Mouse (Mus musculus): Measurements from ENCODE around the gene Lyst. TPM values are rescaled to one million over a fixed set of nuclear protein-coding genes. Genes with fewer than 3 reads are reported as not detected.
A peak's percentile ranks its signal among the peaks of the same experiment; 100 is the strongest.

Lyst gene
- polyA plus RNA-seq, 1 experiment from 2014 or later = 4.7 TPM

GRCm38 (mm10) chr13:13775778-13776494 is 185.7 kb downstream of the Lyst start:
- H3K27ac ChIP-seq (replicated peaks) = no peak overlapping the region; the same call in 1 of the 2 replicates
- no peaks in the 10 kb centered on the region for H3K9me3 ChIP-seq (replicated peaks)
- H3K36me3 ChIP-seq = peaks cover 8% of the 10 kb centered on the region
- no peak overlapping the region for H3K4me3 ChIP-seq (replicated peaks)
- H3K9ac ChIP-seq (replicated peaks) = no peak overlapping the region
- ATAC-seq (ENCODE audit: low FRiP score) = peak; percentile 37
- H3K4me1 ChIP-seq = 0 out of 2 replicates have a peak, but pooled peaks cover 2% of the 10 kb centered on the region
- no peaks in the 10 kb centered on the region; the same call in 1 of the 2 replicates for H3K27me3 ChIP-seq (replicated peaks)
- no peak overlapping the region for H3K4me2 ChIP-seq

- Histone ChIP-seq H3K4me2 (no peak overlapping the region), H3K9me3 (replicated peaks) (no peaks in the 10 kb centered on the region), H3K4me3 (replicated peaks) (no peak overlapping the region), H3K27ac (replicated peaks) (no peak overlapping the region), H3K27me3 (replicated peaks) (peaks cover 2% of the 10 kb centered on the region), H3K4me1 (0 out of 2 replicates have a peak, but pooled peaks cover 2% of the 10 kb centered on the region), H3K36me3 (peaks cover 8% of the 10 kb centered on the region), H3K9ac (replicated peaks) (no peak overlapping the region)
- no peak for ATAC-seq (ENCODE audit: low FRiP score)
- WGBS = 92% methylated on average over 11 of the region's 11 CpGs
These were observed 186.9 kb downstream of the Lyst start for GRCm38 (mm10) chr13:13777052-13777451.

DNA sequence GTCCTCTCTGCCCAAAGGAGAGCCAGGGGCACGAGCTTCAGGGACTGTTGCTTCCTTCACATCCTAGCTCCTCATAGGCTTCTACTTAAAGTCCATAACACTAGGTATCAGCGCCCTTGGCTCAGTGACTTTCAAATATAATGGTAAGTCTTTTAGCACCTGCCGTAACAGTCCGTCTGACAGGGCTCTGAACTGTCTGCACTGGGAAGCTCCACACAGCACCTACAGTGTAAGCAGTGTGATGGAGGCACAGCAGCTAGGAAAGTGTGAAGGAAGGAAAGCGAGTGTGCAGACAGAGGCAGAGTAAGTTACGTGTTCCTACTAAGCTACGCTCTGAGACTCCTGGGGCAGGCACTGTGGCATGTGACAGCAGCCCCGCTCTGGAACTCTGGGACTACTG is 187.5 kb downstream of the Lyst start:
- Histone ChIP-seq H3K27me3 (replicated peaks) (peaks cover 5% of the 10 kb centered on the region), H3K4me1 (0 out of 2 replicates have a peak, but pooled peaks cover 2% of the 10 kb centered on the region), H3K9me3 (replicated peaks) (no peaks in the 10 kb centered on the region), H3K4me2 (no peak overlapping the region), H3K27ac (replicated peaks) (no peak overlapping the region), H3K4me3 (replicated peaks) (no peak overlapping the region), H3K9ac (replicated peaks) (no peak overlapping the region), H3K36me3 (peaks cover 8% of the 10 kb centered on the region)
- WGBS = 86% methylated on average over 8 of the region's 8 CpGs
- no peak for ATAC-seq (ENCODE audit: low FRiP score)

DNA sequence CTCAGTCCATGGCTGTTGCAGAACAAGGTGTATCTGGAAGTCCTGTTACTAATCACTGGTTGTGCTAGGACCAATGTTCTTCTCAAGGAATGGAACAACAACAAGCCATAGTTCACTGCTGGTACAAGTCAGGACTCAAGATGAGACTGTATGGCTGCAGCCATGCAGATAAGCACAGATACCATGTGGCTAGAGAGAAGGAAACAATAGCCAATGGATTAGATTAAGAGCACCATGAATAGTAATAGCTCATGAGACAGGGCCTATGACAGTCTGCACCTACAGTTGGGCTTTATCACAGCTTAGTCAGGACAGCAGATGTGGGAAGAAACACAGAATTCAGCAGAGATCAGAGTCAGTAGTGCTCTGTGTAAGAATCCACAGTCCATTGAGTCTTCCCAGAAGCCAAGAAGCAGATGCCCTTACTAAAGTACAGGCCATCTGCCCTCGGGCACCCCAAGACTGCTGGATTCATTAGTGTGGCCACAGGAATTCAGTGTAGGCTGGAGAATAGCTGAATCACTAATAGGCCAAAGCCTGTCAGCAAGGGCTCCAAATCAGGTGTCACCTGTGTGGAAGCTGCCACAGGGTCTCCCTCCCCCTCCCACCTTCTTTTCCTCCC is 188.8 kb downstream of the Lyst start:
- no peak overlapping the region for H3K4me3 ChIP-seq (replicated peaks)
- H3K4me2 ChIP-seq = no peak overlapping the region
- H3K27ac ChIP-seq (replicated peaks) = no peak overlapping the region
- H3K27me3 ChIP-seq (replicated peaks) = peaks cover 11% of the 10 kb centered on the region
- peaks cover 14% of the 10 kb centered on the region for H3K4me1 ChIP-seq
- peaks cover 8% of the 10 kb centered on the region for H3K36me3 ChIP-seq
- no peak overlapping the region for H3K9ac ChIP-seq (replicated peaks)
- no peak for ATAC-seq (ENCODE audit: low FRiP score)
- WGBS = 86% methylated on average over 1 of the region's 1 CpGs
- H3K9me3 ChIP-seq (replicated peaks) = no peaks in the 10 kb centered on the region

DNA sequence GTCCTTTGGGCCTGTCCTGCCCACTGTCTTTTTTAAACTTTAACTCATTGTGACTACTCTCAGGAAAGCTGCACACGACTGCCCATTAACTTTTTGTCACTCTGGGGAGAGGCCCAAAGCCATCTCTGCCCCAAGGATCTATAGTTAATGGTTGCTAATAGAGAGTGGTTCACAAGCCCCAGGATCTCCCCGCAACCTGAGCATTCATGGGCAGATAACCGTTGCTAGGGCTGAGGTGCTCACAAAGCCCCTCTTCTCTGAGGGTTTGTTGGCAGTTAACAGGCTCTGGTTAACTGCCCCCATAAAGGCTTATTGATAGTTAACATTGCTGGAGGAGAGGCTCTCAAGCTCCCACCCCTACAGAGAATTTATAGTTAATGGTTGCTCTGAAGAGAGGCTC is 190.1 kb downstream of the Lyst start:
- Histone ChIP-seq H3K9ac (replicated peaks) (no peak overlapping the region), H3K27me3 (replicated peaks) (peaks cover 14% of the 10 kb centered on the region), H3K4me1 (peaks cover 27% of the 10 kb centered on the region), H3K9me3 (replicated peaks) (no peaks in the 10 kb centered on the region), H3K4me3 (replicated peaks) (no peak overlapping the region), H3K4me2 (no peak overlapping the region), H3K36me3 (peaks cover 8% of the 10 kb centered on the region), H3K27ac (replicated peaks) (no peak overlapping the region)
- ATAC-seq (ENCODE audit: low FRiP score) = no peak
- 18% methylated on average over 3 of the region's 3 CpGs for WGBS

DNA sequence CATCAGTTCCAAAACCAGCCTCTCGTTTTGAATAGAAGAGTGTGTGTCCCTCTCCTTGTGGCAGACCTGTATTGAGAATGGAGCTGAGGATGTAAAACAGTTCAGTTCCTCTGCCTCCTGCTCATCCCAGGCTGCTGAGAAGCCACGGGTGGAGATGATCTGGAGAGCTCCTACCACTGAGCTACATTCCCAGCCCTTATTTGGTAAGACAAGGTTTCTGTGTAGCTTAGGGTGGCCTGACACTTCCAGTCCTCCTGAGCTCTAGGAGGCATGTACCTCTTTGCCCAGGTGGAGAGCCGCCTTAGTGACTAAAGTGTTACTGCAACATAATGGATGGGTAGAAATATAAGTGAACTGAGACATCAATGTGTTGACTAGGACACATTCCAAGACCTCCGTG is 190.8 kb downstream of the Lyst start:
- 62% methylated on average over 4 of the region's 4 CpGs for WGBS
- ATAC-seq (ENCODE audit: low FRiP score) = no peak

GRCm38 (mm10) chr13:13783296-13783695 is 193.1 kb downstream of the Lyst start:
- ATAC-seq (ENCODE audit: low FRiP score) = no peak
- peaks cover 34% of the 10 kb centered on the region for H3K4me1 ChIP-seq
- H3K9ac ChIP-seq (replicated peaks) = peak overlapping the region; percentile 67; the same call in 1 of the 2 replicates
- no peaks in the 10 kb centered on the region for H3K9me3 ChIP-seq (replicated peaks)
- peaks cover 23% of the 10 kb centered on the region for H3K27me3 ChIP-seq (replicated peaks)
- H3K4me3 ChIP-seq (replicated peaks) = peak overlapping the region; percentile 71
- H3K27ac ChIP-seq (replicated peaks) = peak overlapping the region; percentile 70; the same call in 1 of the 2 replicates
- H3K36me3 ChIP-seq = no peaks in the 10 kb centered on the region
- 31% methylated on average over 7 of the region's 7 CpGs for WGBS
- peak overlapping the region; percentile 87 for H3K4me2 ChIP-seq

More for the DNA sequence above, 190.8 kb downstream of the Lyst start:
- H3K9ac ChIP-seq (replicated peaks) = no peak overlapping the region
- H3K27ac ChIP-seq (replicated peaks) = no peak overlapping the region
- no peaks in the 10 kb centered on the region for H3K9me3 ChIP-seq (replicated peaks)
- peaks cover 19% of the 10 kb centered on the region for H3K27me3 ChIP-seq (replicated peaks)
- peaks cover 8% of the 10 kb centered on the region for H3K36me3 ChIP-seq
- no peak overlapping the region for H3K4me3 ChIP-seq (replicated peaks)
- H3K4me1 ChIP-seq = peaks cover 34% of the 10 kb centered on the region
- H3K4me2 ChIP-seq = no peak overlapping the region

DNA sequence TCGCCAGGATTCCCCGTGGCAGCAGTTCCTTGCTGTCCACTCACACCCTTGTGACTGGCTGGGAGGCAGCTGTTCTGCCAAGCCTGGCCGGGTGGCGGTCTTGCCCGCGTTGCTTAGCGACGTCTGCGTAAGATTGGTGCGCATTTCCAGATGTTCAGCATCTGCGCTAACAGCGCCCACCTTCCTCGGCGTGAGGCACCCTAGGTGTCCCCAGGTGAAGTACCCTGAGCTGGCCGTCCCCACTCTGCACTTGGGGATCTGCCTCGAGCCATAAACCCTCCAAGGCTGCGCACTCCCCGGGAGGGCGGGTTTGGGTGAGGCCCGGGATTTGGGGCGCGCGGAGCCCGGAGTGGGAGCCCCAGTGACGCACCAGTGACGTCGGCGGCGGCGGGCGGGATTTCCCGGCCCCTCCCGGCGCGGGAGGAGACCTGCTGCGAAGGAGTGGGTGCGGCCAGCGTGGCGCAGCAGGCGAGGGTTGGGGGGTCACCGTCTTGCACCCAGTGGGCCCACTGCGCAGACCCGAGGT is 193.8 kb downstream of the Lyst start, which contains the start of gene Gng4:
Gene Gng4, plus strand, starts transcription at position 166 of the 526 bp plus-strand sequence.
- 0% methylated on average over 43 of the region's 43 CpGs for WGBS
- Histone ChIP-seq H3K4me3 (replicated peaks) (peak within 1 kb of the TSS; percentile 71), H3K9ac (replicated peaks) (peak within 1 kb of the TSS; percentile 67), H3K27me3 (replicated peaks) (peaks cover 23% of the 10 kb centered on the region), H3K9me3 (replicated peaks) (no peaks in the 10 kb centered on the region), H3K4me1 (peaks cover 34% of the 10 kb centered on the region), H3K36me3 (no peaks in the 10 kb centered on the region), H3K27ac (replicated peaks) (peak within 1 kb of the TSS; percentile 70), H3K4me2 (peak within 1 kb of the TSS; percentile 87)
- ATAC-seq (ENCODE audit: low FRiP score) = peak; percentile 86

DNA sequence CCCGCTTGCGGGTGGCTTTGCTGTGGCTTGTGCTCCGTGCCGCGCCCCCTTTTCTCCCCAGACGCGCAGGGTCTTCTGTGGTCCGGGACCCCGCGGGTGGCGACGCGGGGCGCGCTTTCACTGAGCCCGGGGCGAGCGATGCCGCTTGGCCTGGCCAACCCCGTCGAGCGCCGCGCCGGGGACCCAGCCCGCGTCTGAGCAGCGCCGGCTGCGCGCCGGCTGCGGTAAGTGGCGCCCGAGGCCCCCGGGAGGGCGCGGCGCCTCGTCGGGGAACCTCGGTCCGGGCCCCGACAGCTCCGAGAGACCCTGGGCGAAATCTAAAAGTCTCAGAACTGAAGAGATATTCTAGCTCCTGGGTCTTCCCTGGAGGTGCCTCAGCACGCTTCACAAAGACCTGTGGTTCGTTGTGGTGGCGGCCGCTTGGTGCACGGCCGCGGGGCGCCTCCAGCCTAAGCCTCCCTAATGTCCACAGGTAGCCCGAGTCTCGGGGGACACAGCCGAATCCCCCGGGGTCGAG is 194.3 kb downstream of the Lyst start:
- Histone ChIP-seq H3K27ac (replicated peaks) (peak overlapping the region; percentile 70), H3K9me3 (replicated peaks) (no peaks in the 10 kb centered on the region), H3K4me2 (peak overlapping the region; percentile 87), H3K36me3 (no peaks in the 10 kb centered on the region), H3K4me3 (replicated peaks) (peak overlapping the region; percentile 71), H3K27me3 (replicated peaks) (peaks cover 23% of the 10 kb centered on the region), H3K9ac (replicated peaks) (peak overlapping the region; percentile 67), H3K4me1 (peaks cover 34% of the 10 kb centered on the region)
- peak; percentile 72 for ATAC-seq (ENCODE audit: low FRiP score)
- under 1% methylated on average over 51 of the region's 59 CpGs for WGBS

DNA sequence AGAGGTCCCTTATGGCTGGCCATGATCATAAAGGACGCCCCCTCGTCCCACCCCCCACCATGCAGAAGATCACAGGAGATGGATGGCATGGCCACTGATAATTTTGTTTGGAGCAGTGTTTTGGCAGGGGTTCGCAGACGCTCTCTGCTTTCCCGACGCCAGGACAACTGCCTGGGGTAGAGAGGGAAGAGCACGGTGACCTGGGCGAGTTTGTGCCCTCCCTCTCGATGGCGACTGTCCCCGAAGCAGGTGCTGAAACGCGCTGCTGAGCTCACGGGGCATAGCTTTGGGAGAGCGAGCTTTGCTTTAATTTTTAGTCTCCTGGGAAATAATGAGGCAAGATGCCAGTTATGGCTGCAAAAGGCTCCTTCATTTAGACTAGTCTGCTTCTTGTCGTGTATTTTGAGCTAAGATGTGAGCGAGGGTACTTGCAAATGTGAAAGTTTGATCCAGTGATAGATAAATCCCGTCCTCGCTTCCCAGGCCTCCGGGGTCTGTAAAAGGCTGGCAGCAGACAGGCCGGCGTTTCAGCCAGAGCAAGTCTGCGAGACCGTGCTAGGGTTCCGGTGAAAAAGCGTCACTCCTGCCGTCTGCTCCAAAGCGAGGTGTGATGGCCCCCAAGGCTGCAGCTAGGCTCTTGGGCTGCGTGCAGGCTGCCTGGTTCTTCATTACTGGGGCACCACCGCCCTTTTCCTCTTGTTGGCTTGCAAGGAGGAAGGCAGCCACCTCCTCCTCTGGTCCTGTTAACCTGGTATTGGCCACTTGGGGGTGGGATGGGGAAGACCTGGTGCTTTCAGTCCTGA is 195.0 kb downstream of the Lyst start:
- Histone ChIP-seq H3K27me3 (replicated peaks) (peaks cover 23% of the 10 kb centered on the region), H3K27ac (replicated peaks) (peak overlapping the region; percentile 70), H3K9me3 (replicated peaks) (no peaks in the 10 kb centered on the region)

GRCm38 (mm10) chr13:13786971-13787370 is 196.8 kb downstream of the Lyst start:
- H3K4me1 ChIP-seq = peaks cover 34% of the 10 kb centered on the region
- no peak for ATAC-seq (ENCODE audit: low FRiP score)
- 75% methylated on average over 6 of the region's 6 CpGs for WGBS
- H3K27ac ChIP-seq (replicated peaks) = no peak overlapping the region
- H3K4me3 ChIP-seq (replicated peaks) = no peak overlapping the region
- no peaks in the 10 kb centered on the region for H3K9me3 ChIP-seq (replicated peaks)
- no peak overlapping the region for H3K4me2 ChIP-seq
- no peaks in the 10 kb centered on the region for H3K36me3 ChIP-seq
- H3K27me3 ChIP-seq (replicated peaks) = peaks cover 21% of the 10 kb centered on the region; the same call in 1 of the 2 replicates
- H3K9ac ChIP-seq (replicated peaks) = no peak overlapping the region

More for the DNA sequence above, 195.0 kb downstream of the Lyst start:
- H3K36me3 ChIP-seq = no peaks in the 10 kb centered on the region
- peak overlapping the region; percentile 87 for H3K4me2 ChIP-seq
- peaks cover 34% of the 10 kb centered on the region for H3K4me1 ChIP-seq
- peak overlapping the region; percentile 67 for H3K9ac ChIP-seq (replicated peaks)
- H3K4me3 ChIP-seq (replicated peaks) = peak overlapping the region; percentile 71
- ATAC-seq (ENCODE audit: low FRiP score) = peak; percentile 15
- 2% methylated on average over 30 of the region's 30 CpGs for WGBS
